Mouse (Mus musculus) stomach, postnatal 0 days (tissue): Measurements from ENCODE around the gene Coro1b. TPM values are rescaled to one million over a fixed set of nuclear protein-coding genes. Genes with fewer than 3 reads are reported as not detected.

Source experiments
- ATAC-seq: fragments of 200-750 bp; cut with Nextera tagmentation; 2 replicates; pipeline ENCODE4 v1.8.0; 2017; ENCODE audit not compliant: low FRiP score, low TSS enrichment
- DNase-seq: peaks from one replicate; pipeline ENCODE4 v3.0.0-alpha.2; 2016; ENCODE audit warnings: low spot score
- H3K27ac ChIP-seq: fragments of 300-500 bp; sonication (generic); replicated peaks from 2 replicates; pipeline ENCODE4 v1.5.1; 2014; ENCODE audit warnings: mild to moderate bottlenecking, control low read depth
- H3K27me3 ChIP-seq: fragments of 300-500 bp; sonication (generic); 2 replicates; pipeline ENCODE4 v1.6.1; 2014; ENCODE audit warnings: low read length; ENCODE audit not compliant: control insufficient read depth, insufficient read depth
- H3K36me3 ChIP-seq: fragments of 300-500 bp; sonication (generic); 2 replicates; pipeline ENCODE4 v1.6.1; 2014; ENCODE audit warnings: low read length, mixed read lengths; ENCODE audit not compliant: control insufficient read depth, insufficient read depth
- H3K4me1 ChIP-seq: fragments of 300-500 bp; sonication (generic); replicated peaks from 2 replicates; pipeline ENCODE4 v1.6.1; 2014; ENCODE audit warnings: antibody characterized with exemption; ENCODE audit not compliant: control insufficient read depth, insufficient read depth
- H3K4me2 ChIP-seq: fragments of 300-500 bp; sonication (generic); replicated peaks from 2 replicates; pipeline ENCODE4 v1.6.1; 2014; ENCODE audit warnings: low read depth, mild to moderate bottlenecking, control low read depth, moderate library complexity
- H3K4me3 ChIP-seq: fragments of 300-500 bp; sonication (generic); 2 replicates; pipeline ENCODE4 v1.5.1; 2014; ENCODE audit warnings: low read depth, low read length, control low read depth
- H3K9ac ChIP-seq: fragments of 300-500 bp; sonication (generic); 2 replicates; pipeline ENCODE4 v1.6.1; 2014; ENCODE audit warnings: mild to moderate bottlenecking, low read length, control low read depth, mixed read lengths
- H3K9me3 ChIP-seq: fragments of 300-500 bp; sonication (generic); 2 replicates; pipeline ENCODE4 v1.6.1; 2016; ENCODE audit warnings: low read length; ENCODE audit not compliant: control insufficient read depth
- CTCF ChIP-seq: IDR thresholded peaks from 2 replicates; pipeline ENCODE4 v1.5.1; 2016; ENCODE audit warnings: antibody characterized with exemption, low read depth, mild to moderate bottlenecking, moderate library complexity
- EP300 ChIP-seq: optimal IDR thresholded peaks from 2 replicates; pipeline ENCODE3; 2016; ENCODE audit warnings: antibody characterized with exemption
- WGBS: fragments of 180-500 bp; shearing (Covaris S2); extraction: QIAGEN DNeasy Blood & Tissue Kit; methylation state at CpG from one replicate; pipeline ENCODE4 v1.1.7; 2014; 5-methylcytosine and 5-hydroxymethylcytosine counted together
- polyA plus RNA-seq: library from polyadenylated mRNA; unstranded; fragments of >200 nt; fragmentation: Nextera tagmentation; extraction: Ambion mirVana; gene quantifications from 2 replicates; pipeline ENCODE4 v1.2.1, GENCODE M21; 2015

Coro1b gene
- polyA plus RNA-seq, 1 experiment from 2014 or later = 127 TPM

DNA sequence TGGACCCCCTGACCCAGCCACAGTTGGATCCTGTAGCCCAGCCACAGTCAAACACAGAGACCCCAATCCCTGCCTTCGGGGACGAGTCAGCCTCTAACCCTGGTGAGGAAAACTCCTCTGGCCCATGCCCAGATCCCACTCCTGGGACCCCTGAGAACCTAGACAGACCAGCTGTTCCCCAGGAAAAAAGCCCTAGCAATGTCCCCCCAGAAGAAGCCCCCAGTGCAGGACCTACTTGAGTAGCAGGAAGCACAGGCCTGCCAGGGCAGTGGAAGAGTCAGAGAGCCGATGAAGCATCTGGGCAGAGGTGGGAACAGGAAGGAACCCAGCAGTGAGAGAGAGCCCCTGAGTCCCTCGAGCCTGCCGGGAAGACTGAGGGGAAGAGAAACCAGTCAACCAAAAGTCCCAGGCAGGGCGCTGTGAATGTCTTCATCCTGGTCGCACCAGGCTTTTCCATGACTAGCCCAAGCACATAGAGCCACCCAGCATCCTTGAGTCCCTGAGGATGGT lies 4.6 kb upstream of the Coro1b start, which contains the start of gene Cabp4:
Cabp4 (minus strand) TSS at position 275 of the 510 bp plus-strand sequence.
- Histone ChIP-seq H3K36me3 (no peaks in the 10 kb centered on the region), H3K27ac (no peak within 1 kb of the TSS), H3K27me3 (no peaks in the 10 kb centered on the region), H3K4me3 (no peak within 1 kb of the TSS), H3K9me3 (no peaks in the 10 kb centered on the region), H3K4me1 (no peaks in the 10 kb centered on the region), H3K4me2 (no peak within 1 kb of the TSS), H3K9ac (no peak within 1 kb of the TSS)
- DNase-seq = no peak
- TF ChIP-seq CTCF (no peak), EP300 (no peak)
- ATAC-seq = no peak
- whole genome bisulfite sequencing = 80% methylated on average over 7 of the region's 7 CpGs

DNA sequence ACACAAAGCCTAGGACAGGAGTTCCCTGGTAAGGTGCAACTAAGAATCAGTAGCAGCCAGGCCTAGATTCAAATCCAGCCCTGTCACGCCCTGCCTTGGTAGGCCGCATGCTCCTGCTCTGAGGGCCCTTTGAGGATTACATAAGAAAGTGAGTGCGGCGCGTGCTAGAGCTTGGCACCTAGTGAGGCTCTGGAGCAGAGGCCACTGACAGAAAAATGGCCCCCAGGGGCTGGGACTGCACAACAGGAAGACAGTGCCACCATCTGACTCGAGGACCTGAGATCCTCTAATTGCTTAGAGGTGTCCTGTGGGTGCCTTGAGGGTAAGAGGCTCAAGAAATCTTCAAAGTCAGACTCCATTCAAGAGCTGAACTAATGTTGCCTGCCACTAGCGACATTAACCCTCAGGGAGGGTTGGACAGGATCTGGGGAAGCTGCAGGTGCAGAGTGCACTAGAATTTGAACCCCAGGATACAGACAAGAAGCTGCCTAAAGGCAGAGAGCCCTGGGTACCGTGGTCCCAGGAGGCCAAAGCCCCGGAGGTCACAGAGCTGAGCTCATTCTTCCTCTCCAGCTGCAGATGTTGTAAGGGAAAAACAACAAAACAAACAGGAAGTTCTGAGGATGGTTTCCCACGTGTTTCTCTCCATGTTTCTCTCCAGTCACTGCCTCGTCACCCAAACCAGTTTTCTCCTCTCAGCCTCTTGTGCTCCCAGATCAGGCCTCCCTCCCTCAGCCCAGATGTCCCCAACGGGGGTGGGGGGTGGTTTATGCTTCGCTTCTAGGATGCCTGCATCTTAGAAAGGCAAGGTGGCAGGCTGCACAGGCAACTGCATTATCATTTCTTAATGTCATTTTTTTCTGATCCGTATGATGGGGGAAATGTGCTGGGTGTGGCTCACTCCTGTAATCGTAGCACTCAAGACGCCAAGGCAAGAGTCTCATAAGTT lies 3.6 kb upstream of the Coro1b start:
- DNase-seq = no peak
- whole genome bisulfite sequencing = 74% methylated on average over 16 of the region's 16 CpGs
- no peak overlapping the region for H3K4me3 ChIP-seq

DNA sequence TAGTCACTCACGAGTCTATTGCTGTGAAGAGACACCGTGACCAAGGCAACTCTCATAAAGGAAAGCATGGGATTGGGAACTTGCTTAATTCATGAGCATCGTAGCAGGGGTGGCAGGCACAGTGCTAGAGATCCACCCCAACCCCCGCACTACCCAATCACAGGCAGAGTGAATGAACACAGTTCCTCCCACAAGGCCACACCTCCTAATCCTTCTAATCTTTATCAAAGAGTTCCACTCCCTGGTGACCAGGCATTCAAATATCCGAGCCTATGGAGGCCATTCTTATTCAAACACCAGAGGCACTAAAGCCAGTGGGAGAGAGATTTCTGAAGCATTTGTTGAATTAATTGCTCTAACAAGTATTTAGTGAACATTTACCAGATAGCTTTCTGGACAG lies 2.5 kb upstream of the Coro1b start:
- ATAC-seq (no peak), DNase-seq (no peak)
- Histone ChIP-seq H3K36me3 (peaks cover 5% of the 10 kb centered on the region; the same call in 1 of the 2 replicates), H3K4me2 (no peak overlapping the region), H3K4me3 (no peak overlapping the region), H3K27me3 (no peaks in the 10 kb centered on the region), H3K9me3 (no peaks in the 10 kb centered on the region), H3K9ac (no peak overlapping the region), H3K27ac (no peak overlapping the region), H3K4me1 (no peaks in the 10 kb centered on the region)
- TF ChIP-seq CTCF (no peak), EP300 (no peak)
- WGBS = 88% methylated on average over 5 of the region's 5 CpGs

More for the DNA sequence above, 3.6 kb upstream of the Coro1b start:
- no peaks in the 10 kb centered on the region for H3K9me3 ChIP-seq
- no peak for ATAC-seq
- H3K4me1 ChIP-seq = no peaks in the 10 kb centered on the region
- H3K4me2 ChIP-seq = no peak overlapping the region
- TF ChIP-seq CTCF = no peak
- no peak for TF ChIP-seq EP300
- H3K27ac ChIP-seq = no peak overlapping the region
- no peaks in the 10 kb centered on the region for H3K36me3 ChIP-seq
- H3K27me3 ChIP-seq = no peaks in the 10 kb centered on the region
- no peak overlapping the region for H3K9ac ChIP-seq

DNA sequence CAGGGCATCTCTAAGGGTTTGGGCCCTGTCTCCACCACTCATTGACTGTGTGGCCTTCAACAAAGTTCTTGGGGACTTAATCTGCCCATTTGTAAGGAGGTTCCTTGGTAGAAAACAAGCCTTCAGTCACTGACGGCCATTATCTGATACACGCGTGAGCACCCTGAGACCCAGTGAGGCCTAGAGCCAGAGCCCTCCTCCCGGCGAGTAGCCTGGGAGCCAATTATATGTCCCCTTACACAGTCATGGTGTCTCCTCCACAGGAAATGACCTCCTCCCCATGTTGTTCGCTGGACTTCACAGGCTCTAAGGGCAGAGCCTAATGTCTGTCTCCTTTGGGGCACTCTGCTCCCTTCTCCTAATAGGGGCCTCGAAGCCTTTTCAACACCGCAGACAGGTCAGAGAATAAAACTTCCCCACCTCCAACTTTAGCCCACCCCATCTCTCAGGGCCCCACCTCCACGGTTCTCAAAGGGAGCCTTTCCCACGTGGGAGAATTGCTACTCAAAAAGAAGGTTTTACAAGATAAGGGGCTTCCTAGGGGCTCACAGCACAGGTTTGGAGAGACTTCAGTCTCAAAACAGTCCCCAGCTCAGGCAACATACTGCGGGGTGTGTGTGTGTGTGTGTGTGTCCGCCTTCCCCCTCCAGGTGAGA lies 1.9 kb upstream of the Coro1b start:
- no peak for ATAC-seq
- TF ChIP-seq CTCF = no peak
- TF ChIP-seq EP300 = no peak
- DNase-seq = no peak
- Histone ChIP-seq H3K4me3 (no peak overlapping the region), H3K4me1 (no peaks in the 10 kb centered on the region), H3K4me2 (no peak overlapping the region), H3K9ac (no peak overlapping the region), H3K36me3 (peaks cover 5% of the 10 kb centered on the region; the same call in 1 of the 2 replicates), H3K27me3 (no peaks in the 10 kb centered on the region), H3K9me3 (no peaks in the 10 kb centered on the region), H3K27ac (no peak overlapping the region)
- 72% methylated on average over 12 of the region's 12 CpGs for WGBS

DNA sequence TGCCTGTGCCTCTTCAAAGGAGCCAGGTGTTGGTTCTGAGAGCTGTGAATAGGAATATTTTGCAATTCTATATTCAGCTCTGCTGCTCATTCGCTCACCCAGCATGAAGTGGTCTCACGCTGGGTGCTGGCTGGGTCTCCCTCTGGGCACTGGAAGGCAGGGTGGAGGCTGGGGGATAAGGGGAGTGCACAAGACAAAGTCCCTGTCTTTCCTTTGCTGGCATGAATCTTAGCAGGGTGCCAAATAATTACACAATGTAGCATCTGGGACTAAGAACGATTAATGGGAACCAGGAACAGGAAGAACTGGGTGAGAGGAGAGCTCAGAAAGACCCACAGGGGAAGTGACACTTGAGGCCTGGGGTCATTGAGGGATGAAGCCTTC lies 1.4 kb upstream of the Coro1b start:
- Histone ChIP-seq H3K27me3 (no peaks in the 10 kb centered on the region), H3K9me3 (no peaks in the 10 kb centered on the region), H3K4me2 (no peak overlapping the region), H3K9ac (no peak overlapping the region), H3K4me1 (no peaks in the 10 kb centered on the region), H3K27ac (no peak overlapping the region), H3K36me3 (peaks cover 5% of the 10 kb centered on the region; the same call in 1 of the 2 replicates), H3K4me3 (no peak overlapping the region)
- ATAC-seq (no peak), DNase-seq (no peak)
- TF ChIP-seq CTCF (no peak), EP300 (no peak)
- 67% methylated on average over 3 of the region's 3 CpGs for WGBS
